Mouse (Mus musculus): ENCODE measurements around the gene Sergef.

The Sergef gene

DNA sequence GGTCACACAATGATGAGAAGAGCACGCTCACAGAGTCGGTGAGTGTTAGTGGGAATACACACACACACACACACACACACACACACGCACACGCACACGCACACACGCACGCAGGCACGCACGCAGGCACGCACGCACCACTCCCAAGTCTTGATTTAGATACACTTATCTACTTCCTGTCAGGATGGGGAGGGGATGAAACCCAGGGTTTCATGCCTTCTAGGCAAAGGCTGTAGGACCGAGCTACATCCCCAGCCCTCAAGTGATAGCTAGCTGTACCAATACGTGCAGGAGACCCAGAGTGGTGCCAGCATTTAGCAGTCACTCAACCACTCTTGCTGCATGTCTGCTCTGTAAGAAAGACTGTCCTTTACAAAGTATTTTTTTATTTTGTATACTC, 137.0 kb downstream of the Sergef start:
- CTCF ChIA-PET, result no interaction called here

GRCm38 (mm10) chr7:46501458-46501857, 138.1 kb downstream of the Sergef start:
- CTCF ChIA-PET, result no interaction called here

GRCm38 (mm10) chr7:46499561-46499960, 140.0 kb downstream of the Sergef start:
- CTCF ChIA-PET, result no interaction called here

GRCm38 (mm10) chr7:46492134-46492678, 147.4 kb downstream of the Sergef start:
- CTCF ChIA-PET, result no interaction called here

DNA sequence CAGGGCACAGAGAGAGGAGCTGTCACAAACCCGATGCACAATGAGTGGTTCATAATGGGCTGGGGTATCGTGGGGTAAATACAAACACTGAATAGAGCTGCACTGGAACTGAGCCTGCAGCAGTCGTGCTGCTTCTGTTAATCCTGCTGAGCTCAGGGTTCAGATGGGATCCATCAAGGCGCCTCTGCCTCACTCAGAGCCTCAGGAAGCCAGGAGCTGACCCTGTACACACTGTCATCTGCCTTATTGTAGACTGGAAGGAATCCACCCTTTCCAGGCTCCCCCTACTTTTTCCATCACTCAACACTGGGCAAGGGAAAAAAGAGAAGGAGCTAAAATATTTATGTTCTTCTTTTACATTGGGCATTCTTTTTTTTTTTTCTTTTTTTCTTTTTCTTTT, 152.3 kb downstream of the Sergef start:
- CTCF ChIA-PET, result no interaction called here

- CTCF ChIA-PET, result no interaction called here
These were observed 152.8 kb downstream of the Sergef start for GRCm38 (mm10) chr7:46486761-46487160.

- CTCF ChIA-PET, result no interaction called here
These were observed 155.4 kb downstream of the Sergef start for GRCm38 (mm10) chr7:46484223-46484622.

GRCm38 (mm10) chr7:46483050-46483449, 156.6 kb downstream of the Sergef start:
- CTCF ChIA-PET, result no interaction called here

- CTCF ChIA-PET, result no interaction called here
These were observed 157.5 kb downstream of the Sergef start for GRCm38 (mm10) chr7:46482099-46482531.

DNA sequence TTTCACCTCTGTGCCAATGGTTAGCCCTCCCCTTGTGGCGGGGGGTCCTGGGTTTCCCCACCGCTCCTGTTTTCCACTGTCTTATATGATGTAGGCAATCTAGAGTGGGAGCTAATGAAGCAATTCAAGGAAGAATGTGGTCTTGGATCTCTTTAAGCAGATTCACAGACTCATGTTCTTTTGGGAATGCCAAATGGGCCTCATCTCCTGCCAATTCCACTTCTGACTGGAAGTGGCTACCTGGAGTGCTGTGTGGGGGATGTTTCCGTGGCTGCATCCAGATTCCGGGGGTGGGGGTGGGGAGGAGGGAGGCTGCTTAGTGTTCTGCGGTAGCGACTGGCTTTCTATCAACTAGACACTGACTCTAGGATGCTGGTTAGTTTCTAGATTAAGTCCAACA, 159.8 kb downstream of the Sergef start:
- CTCF ChIA-PET, result no interaction called here

DNA sequence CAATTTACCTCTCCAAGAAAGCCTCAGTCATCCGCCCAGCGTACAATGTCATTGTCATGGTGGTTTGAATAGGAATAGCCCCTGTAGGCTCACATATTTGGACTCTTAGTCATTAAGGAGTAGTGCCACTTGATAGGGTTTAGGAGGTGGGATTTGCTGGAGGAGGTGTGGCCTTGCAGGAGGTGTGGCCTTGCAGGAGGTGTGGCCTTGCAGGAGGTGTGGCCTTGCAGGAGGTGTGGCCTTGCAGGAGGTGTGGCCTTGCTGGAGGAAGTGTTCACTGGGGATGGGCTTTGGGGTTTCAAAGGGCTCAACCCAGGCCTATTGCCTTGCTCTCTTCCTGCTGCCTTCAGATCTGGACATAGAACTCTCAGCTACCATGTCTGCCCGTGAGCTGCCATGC, 162.2 kb downstream of the Sergef start:
- CTCF ChIA-PET, result no interaction called here

DNA sequence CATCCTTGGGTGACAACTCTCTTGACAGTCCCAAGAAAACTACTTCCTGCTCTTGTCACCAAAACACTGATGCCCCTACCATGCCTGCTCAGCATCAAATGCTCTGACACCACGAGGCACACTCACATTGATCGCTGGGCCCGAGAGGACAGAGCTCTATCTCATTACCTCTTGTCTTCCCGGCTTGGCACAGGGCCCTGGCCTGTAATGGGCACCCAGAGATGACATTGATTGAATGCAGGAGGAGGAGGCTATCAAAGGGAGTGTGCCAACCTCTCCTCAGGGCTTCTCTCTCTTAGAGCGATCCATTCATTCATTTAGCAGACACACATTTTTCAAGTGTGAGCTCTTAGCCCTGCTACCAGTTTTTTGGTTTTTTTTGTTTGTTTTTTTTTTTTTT, 164.1 kb downstream of the Sergef start:
- CTCF ChIA-PET, result no interaction called here

DNA sequence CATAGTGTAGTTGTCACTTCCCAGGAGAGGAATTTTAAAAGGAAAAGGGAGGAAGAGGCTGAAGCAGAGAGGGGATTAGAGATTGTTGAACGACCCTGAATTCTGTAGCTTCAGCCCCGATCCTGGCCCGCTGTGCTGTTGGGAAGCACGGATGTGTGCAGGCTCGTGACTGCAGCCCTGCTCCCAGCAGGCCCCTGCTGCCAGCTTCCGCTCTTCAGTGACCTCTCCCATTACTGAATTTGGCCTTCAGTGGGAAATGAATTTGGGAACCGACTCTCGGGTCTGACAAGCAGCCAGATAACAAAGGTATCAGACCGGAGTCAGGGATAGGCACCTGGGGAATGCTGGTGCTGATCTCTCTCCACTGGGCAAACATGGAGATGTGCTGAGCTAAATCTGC, 166.5 kb downstream of the Sergef start:
- CTCF ChIA-PET, result no interaction called here

GRCm38 (mm10) chr7:46471054-46471737, 168.4 kb downstream of the Sergef start:
- CTCF ChIA-PET, result no interaction called here

DNA sequence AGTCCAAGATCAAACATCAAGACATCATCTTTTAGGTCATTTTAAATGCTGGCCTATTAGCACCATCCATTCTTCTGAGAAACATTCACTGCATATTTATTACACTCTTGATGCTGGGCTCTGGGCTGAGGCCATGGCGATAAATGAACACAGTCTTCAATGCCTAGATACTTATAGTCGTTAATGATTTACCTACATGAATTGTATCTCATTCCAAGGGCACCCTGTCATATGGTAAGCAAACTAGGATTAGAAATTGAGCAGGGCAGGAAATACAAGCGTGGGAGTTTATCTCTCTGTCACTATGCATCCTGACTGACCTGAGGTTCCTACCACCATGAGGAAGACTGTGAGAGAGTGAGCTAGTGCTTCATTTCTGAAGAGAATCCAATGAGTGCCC, 170.1 kb downstream of the Sergef start:
- CTCF ChIA-PET, result no interaction called here

DNA sequence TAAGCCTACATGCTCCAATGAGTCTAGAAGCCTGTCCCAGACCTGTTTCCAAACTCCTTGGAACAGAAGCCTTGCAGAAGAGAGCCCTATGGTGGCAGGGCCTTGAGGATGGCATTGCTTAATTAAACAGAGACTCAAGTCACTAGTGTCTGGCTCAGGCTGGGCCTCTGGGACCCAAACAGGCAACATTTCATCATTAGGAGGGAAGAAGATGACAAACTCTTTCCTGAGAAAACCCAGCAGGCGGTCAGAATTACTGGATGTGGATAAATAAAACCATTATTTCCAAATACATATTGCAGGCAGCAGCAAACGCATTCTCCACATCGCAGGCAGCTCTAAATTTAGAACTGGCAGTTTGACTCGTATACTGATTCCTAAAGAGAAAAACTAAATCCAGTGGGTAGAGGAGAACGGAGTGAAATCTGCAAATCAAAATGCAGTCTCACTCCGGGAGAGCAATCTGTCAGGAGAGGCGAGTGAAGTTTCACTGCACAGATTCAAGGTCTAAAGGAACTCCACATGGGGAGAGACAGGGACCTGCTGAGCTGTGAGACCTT, 173.1 kb downstream of the Sergef start:
- CTCF ChIA-PET, result no interaction called here

DNA sequence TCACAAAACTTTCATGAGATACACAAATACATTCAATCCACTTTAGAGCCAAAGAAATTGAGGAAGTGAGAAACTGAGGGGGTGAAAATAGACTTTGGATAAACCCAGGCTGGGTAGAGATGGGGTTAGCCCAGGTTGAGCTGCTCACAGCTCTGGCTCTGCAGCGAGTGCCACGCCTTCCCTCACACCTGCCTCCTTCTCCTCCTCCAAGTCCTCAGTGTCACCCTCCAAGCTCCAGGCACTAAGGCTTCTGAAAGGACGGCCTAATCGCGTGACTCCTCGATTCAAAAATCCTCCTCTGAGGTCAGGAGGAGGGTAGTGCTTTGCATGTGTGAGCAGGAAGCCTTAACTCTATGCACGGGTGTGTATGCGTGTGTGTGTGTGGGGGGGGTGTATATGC, 176.5 kb downstream of the Sergef start:
- CTCF ChIA-PET, result no interaction called here

- CTCF ChIA-PET, result no interaction called here
These were observed 177.3 kb downstream of the Sergef start for GRCm38 (mm10) chr7:46462287-46462686.

GRCm38 (mm10) chr7:46459605-46460245, 179.9 kb downstream of the Sergef start:
- CTCF ChIA-PET, result no interaction called here

GRCm38 (mm10) chr7:46459200-46459599, 180.4 kb downstream of the Sergef start:
- CTCF ChIA-PET, result interaction anchor here (0.6 kb wide), 1 partner anchor 424 kb away, joined by 6 read pairs; no protein-coding TSS in a partner anchor

DNA sequence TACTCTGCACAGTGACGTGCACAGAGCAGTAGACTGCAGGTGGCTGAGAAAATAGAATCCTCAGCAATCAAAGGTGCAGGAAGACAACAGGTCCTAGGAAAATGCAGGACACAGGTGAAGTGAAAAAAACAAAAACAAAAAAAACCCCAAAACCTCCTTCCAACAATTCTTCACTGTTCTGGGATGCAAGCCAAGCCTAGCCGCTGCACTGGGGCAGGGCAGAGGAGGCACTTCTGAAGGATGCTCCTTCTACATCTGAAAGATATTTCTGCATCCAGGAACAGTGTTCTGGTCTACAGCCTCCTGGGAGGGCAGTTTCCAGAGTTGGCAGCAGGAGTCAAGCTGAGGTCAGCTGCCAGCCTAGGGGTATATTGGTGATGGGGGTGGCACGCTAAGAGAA, 181.7 kb downstream of the Sergef start:
- CTCF ChIA-PET, result no interaction called here

GRCm38 (mm10) chr7:46453930-46454679, 185.5 kb downstream of the Sergef start:
- CTCF ChIA-PET, result no interaction called here

All from spleen, embryonic (tissue).